Mouse (Mus musculus) c-Kit-negative CD71-positive TER-119-positive erythroid progenitor cells, embryonic 14.5 days (primary cell): ENCODE results near the gene Btnl10.

Experiments
- DNase-seq: peaks from one replicate; pipeline ENCODE4 v3.0.0-alpha.2; 2013; ENCODE audit warnings: low read depth, low spot score

Gene Btnl10

GRCm38 (mm10) chr11:58959186-58959825 is 41.6 kb downstream of the Btnl10 start:
- no peak for DNase-seq

DNA sequence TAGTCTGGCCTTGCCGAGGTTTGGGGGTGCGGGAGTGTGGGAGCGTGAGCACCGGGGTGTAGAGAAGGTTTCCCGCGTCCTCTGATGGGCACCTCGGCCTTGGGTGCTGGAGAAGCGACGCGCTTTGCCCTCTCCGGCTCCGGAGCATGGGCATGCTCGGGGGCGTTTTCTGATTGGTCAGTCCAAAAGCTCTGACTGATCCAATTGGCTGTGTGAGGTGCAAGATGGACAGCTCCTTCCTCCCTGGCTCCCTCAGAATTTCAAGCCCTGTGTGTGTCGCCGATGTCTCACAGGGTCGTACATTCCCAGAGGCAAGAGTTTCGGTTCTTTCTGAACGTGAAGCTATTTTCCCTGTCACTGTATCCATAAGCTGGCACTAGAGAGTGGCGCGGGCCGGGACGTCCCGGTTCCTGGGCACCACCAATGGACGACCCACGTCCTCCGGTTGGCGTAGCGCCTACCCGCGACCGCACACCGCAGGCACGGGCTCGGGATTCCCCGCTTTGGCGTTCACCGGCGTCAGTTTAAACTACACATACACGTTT is 42.3 kb downstream of the Btnl10 start:
- peak; percentile 83 for DNase-seq

- DNase-seq: no peak
Measured at GRCm38 (mm10) chr11:58961364-58962177, 43.9 kb downstream of the Btnl10 start.

DNA sequence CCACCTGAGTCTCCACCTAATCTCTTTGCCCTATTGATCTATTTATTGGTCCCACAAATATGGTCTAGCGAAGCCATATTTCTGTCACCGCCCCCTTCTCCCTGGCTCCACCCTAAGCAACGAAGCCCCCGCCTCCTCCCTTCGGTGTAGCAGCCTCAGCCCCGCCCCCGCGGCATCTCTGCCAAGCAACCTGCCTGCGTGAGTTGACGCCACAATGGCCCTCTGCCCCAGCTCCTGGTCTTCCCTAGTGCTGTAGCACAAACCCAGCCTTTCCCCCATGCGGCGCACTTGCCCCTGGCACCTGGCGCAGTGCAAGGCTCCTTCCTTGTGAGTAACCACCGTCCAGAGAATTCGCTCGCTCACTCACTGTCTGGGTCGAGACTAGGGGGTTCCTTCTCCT is 45.8 kb downstream of the Btnl10 start:
- DNase-seq: no peak

DNA sequence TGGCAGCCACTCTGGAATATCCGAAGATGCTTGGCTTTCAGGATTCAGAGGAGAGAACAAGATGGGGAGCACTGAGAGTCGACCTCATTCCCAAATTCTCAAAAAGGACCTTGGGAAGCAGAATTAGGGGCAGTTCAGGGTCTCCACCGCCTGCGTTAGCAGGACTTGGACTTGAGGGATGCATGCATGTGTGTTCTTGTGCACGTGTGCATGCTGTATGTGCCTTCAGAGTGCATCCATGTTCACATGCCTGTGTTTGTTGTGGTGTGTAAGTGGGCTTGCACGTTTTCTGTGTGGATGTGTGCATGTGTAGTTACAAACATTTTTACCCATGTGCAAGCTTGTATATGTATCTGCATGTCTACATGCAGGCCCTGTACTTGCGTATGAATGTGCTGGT is 46.5 kb downstream of the Btnl10 start:
- no peak for DNase-seq

DNA sequence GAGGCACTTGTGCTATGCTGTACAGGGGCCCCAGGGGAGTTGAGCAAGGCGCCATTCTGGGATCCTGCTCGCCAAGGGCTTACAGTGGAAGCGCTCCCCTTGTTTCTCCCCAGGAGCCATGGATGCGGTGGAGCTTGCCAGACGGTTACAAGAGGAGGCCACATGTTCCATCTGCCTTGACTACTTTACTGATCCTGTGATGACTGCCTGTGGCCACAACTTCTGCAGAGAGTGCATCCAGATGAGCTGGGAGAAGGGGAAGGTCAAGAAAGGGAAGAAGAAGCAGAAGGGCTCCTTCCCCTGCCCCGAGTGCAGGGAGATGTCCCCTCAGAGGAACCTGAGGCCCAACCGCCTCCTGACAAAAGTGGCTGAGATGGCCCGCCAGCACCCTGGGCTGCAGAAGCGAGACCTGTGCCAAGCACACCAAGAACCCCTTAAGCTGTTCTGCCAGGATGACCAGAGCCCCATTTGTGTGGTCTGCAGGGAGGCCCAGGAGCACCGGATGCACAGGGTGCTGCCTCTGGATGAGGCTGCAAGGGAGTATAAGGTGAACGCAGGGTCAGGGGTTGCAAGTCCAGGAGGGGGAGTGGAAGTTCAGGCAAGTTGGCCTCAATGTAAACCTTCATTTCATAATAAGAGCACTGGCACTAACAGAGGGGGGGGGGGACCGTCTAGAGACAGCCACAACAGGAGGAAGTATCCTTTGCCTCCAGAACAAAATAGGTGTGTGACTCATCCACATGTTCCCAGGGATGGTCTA is 47.5 kb downstream of the Btnl10 start:
- no peak for DNase-seq

DNA sequence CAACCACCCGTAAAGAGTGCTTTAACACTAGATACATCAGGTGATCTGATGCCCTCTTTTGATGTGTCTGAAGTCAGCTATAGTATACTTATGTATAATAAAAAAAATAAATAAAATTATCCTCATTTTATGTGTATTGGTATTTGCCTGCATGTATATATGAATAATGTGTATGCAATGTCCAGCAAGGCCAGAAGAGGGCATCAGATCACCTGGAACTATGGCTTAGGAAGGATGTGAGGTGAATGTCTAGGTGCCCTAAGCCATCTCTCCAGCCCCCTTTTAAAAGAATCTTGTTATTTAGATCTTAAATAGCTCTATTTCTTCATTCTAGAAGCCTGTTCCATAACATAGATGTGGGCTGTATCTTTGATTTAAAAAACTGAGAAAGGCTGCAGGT is 49.6 kb downstream of the Btnl10 start:
- no peak for DNase-seq

DNA sequence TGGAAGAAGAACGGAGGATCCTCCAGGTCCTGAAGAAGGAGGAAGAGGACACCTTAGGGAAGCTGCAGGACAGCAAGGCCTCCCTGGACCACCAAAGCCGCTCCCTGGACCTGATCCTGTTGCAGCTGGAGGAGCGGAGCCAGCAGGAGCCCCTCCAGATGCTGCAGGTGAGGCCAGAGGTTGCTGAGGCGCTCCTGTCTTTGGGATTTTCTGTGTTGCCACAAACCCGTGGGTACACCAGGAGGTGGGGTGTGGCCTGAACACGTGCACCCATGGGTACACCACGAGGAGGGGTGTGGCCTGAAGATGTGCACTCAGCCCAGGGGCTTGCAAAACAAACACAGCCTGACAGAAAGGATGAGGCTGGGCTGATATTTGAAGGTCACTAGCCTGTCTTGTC is 50.8 kb downstream of the Btnl10 start:
- no peak for DNase-seq

DNA sequence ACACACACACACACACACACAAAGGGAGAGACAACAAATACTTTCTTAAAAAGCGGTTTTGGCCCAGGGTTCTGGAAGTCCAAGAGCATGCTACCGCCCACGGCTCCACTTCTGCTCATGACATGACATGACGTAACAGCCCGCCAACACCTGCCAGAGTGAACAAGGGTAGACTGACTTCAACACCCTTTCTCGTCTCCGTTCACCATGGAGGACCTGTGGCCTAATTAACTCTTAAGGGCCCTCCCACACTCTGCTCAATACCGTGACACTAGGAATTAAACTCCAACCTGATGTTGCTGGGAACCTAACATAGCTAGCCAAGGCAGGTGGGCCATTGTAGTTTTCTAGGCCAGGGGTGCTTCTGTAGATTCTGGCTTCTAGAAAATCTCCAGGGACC is 51.3 kb downstream of the Btnl10 start:
- DNase-seq: no peak

- no peak for DNase-seq
Measured at GRCm38 (mm10) chr11:58969659-58970058, 52.0 kb downstream of the Btnl10 start.

GRCm38 (mm10) chr11:58970831-58971530 is 53.3 kb downstream of the Btnl10 start:
- DNase-seq: no peak

- no peak for DNase-seq
Measured at GRCm38 (mm10) chr11:58971796-58972195, 54.1 kb downstream of the Btnl10 start.

GRCm38 (mm10) chr11:58974414-58974813 is 56.7 kb downstream of the Btnl10 start:
- no peak for DNase-seq
